Mouse (Mus musculus): ENCODE data around the gene Gas2. TPM values are rescaled to one million over a fixed set of nuclear protein-coding genes. Genes with fewer than 3 reads are reported as not detected.

The Gas2 gene
- 1.0 and 2.0 TPM in 2 replicates for polyA plus RNA-seq (2012; ENCODE audit: insufficient read depth, low replicate concordance)

DNA sequence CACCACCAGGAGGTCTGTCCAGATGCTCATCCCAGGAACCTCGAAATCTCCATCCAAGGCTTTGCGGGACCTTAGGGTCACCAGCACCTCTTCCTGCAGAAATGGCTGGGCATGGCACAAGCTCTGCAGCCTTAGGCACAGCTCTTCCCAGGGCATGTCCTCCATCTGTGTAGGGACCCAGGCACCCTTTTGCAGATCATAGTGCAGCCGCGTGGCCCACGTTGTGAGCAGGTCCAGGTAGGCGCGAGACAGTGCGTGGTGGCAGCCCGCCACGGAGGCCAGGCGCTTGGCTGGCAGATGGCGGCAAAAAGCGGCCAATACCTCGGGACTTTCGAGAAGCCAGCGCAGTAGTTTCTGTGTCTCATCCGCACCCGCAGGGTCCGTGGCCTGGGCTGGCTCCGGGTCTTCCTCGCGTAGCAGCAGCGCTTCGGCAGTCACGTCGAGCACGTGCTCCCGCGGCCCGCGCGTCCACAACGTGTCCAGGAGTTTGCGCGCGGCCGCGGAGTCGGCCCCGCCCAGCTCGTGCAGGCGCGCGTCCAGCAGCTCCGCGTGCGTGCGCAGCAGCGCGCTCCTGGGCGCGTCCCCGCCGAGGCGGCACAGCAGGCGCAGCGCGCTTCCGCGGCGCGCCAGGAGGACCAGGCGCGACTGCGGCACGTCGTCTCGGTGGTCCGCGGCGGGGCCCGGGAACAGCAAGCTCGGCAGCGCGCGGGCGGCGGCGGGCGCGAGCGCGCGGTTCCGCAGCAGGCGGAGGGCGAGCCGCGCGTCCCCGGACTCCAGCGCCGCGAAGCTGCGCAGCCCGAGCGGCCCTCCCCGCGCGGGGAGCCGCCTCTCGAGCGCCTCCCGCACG is at the start of gene Gas2:
Gene Gas2 (plus strand): TSS at position 766 of the 847 bp plus-strand sequence.
- peak within 1 kb of the TSS; percentile 98 for H3K4me3 ChIP-seq (replicated peaks)
- TF ChIP-seq GATA1 (IDR thresholded peaks at IDR 0.05; ENCODE audit: borderline replicate concordance, low read length) (no peak), FLI1 (IDR thresholded peaks at IDR 0.05; ENCODE audit: low read length) (no peak)
- H3K9me3 ChIP-seq: no peaks in the 10 kb centered on the region
- peaks cover 32% of the 10 kb centered on the region for H3K4me1 ChIP-seq
- peaks cover 41% of the 10 kb centered on the region for H3K36me3 ChIP-seq (replicated peaks; ENCODE audit: low read length)
- no peaks in the 10 kb centered on the region for H3K27me3 ChIP-seq (replicated peaks)

- TF ChIP-seq GATA1 (IDR thresholded peaks at IDR 0.05; ENCODE audit: borderline replicate concordance, low read length): no peak
- TF ChIP-seq FLI1 (IDR thresholded peaks at IDR 0.05; ENCODE audit: low read length): no peak
- Histone ChIP-seq H3K4me3 (replicated peaks) (no peak overlapping the region), H3K9me3 (no peaks in the 10 kb centered on the region), H3K36me3 (replicated peaks; ENCODE audit: low read length) (no peaks in the 10 kb centered on the region), H3K4me1 (no peaks in the 10 kb centered on the region), H3K27me3 (replicated peaks) (no peaks in the 10 kb centered on the region)
Measured at GRCm38 (mm10) chr7:51815473-51816282, 46.1 kb upstream of the Gas2 start.

DNA sequence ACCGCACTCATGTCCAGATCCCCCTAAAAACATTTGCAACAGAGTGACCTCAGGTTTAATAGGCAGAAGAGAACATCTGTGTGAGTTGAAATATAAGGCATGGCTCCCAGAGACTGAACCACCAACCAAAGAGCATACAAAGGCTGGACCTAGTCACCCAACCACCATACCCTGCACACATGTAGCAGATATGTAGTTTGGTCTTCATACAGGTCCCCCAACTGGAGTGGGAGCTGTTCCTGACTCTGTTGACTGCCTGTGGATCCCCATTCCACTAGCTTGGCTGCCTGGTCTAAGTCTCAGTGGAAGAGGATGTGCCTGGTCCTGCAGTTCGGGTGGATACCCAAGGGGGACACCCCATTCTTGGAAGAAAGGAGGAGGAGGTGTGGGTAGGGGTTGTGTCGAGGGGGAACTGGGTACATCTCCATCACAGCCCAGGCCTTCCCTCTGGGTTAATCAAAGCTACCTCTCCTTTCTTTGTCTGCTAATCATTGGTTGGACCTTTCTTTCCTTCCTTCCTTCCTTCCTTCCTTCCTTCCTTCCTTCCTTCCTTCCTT is 45.5 kb upstream of the Gas2 start:
- H3K4me3 ChIP-seq (replicated peaks): no peak overlapping the region
- H3K9me3 ChIP-seq: no peaks in the 10 kb centered on the region
- TF ChIP-seq FLI1 (IDR thresholded peaks at IDR 0.05; ENCODE audit: low read length) (no peak), GATA1 (IDR thresholded peaks at IDR 0.05; ENCODE audit: borderline replicate concordance, low read length) (no peak)
- no peaks in the 10 kb centered on the region for H3K4me1 ChIP-seq
- H3K27me3 ChIP-seq (replicated peaks): no peaks in the 10 kb centered on the region
- H3K36me3 ChIP-seq (replicated peaks; ENCODE audit: low read length): no peaks in the 10 kb centered on the region

DNA sequence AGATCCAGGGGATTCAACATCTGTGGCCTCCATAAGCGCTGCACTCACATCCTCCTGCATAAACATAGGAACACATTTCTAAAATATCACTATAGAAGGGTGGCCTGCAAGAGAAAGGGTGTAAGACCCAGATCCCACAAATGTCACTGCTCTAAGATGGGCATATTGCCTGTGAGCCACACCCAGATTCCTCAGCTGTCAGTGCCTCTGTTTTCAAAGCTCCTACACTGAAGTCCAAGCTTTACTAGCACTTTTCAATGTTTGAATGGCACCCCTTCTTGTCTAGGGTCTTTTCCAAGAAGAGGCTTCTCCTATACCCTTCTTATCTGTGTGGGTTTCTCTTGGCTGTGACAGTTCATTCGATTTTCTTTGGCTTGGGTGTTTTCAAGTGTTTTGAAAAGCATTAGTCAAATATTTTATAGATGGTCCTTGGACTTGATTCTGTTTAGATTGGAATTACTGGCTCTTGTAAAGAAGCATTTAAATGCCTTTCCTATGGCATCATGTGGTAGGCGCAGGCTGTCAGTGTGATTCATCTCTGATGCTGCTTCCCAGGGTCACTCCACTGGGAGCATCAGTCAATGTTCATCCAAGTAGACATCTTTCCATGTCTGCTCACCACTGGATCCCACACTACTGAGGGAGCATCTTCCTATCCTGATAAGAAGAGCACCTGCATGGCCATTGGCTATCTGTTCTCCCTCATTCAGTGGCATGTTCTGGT is 43.4 kb upstream of the Gas2 start:
- Histone ChIP-seq H3K27me3 (replicated peaks) (no peaks in the 10 kb centered on the region), H3K9me3 (no peaks in the 10 kb centered on the region), H3K36me3 (replicated peaks; ENCODE audit: low read length) (no peaks in the 10 kb centered on the region), H3K4me1 (no peaks in the 10 kb centered on the region), H3K4me3 (replicated peaks) (no peak overlapping the region)
- TF ChIP-seq GATA1 (IDR thresholded peaks at IDR 0.05; ENCODE audit: borderline replicate concordance, low read length) (no peak), FLI1 (IDR thresholded peaks at IDR 0.05; ENCODE audit: low read length) (no peak)

DNA sequence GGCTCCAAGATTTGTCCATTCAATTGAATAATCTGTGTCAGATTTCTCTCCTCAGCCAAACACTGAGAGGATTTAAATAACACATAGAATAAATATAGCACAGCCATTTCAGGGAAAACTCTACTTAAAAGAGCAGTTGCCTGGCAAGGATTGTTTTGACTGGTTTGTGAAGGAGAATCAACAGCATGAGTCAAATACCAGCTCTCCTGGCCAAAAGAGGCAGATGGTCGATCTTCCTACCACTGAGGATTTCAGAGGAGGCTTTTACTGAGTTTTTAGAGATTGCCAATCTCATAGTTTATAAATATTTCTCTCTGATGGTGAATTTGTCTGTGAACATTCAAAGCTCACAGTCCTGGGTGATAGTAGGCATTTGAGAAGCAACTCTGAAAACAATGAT is 41.9 kb upstream of the Gas2 start:
- TF ChIP-seq FLI1 (IDR thresholded peaks at IDR 0.05; ENCODE audit: low read length): no peak
- no peak for TF ChIP-seq GATA1 (IDR thresholded peaks at IDR 0.05; ENCODE audit: borderline replicate concordance, low read length)
- no peak overlapping the region for H3K4me3 ChIP-seq (replicated peaks)
- H3K36me3 ChIP-seq (replicated peaks; ENCODE audit: low read length): no peaks in the 10 kb centered on the region
- H3K27me3 ChIP-seq (replicated peaks): no peaks in the 10 kb centered on the region
- no peaks in the 10 kb centered on the region for H3K9me3 ChIP-seq
- H3K4me1 ChIP-seq: no peaks in the 10 kb centered on the region; the same call in 1 of the 2 replicates

DNA sequence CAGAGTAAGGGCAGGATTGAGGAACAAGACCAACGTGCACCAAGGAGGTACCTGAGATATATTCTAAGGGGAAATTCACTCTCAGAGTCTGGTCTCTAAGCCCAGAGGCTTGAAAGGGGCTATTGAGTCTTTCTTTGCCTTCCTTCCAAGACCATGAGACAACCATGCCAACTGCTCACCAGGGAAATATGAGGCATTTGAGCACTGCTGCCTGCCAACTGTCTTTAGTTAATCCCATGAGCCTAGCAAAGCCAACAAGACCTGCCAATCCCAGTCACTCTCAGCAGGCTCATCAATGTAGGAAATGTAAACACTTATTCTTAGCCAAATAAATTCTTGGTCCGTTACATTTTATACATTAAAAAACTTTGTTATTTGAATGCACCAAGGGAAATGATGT is 40.3 kb upstream of the Gas2 start:
- no peaks in the 10 kb centered on the region; the same call in 1 of the 2 replicates for H3K4me1 ChIP-seq
- no peaks in the 10 kb centered on the region for H3K9me3 ChIP-seq
- H3K4me3 ChIP-seq (replicated peaks): no peak overlapping the region
- no peaks in the 10 kb centered on the region for H3K36me3 ChIP-seq (replicated peaks; ENCODE audit: low read length)
- H3K27me3 ChIP-seq (replicated peaks): no peaks in the 10 kb centered on the region
- TF ChIP-seq FLI1 (IDR thresholded peaks at IDR 0.05; ENCODE audit: low read length) (no peak), GATA1 (IDR thresholded peaks at IDR 0.05; ENCODE audit: borderline replicate concordance, low read length) (no peak)

DNA sequence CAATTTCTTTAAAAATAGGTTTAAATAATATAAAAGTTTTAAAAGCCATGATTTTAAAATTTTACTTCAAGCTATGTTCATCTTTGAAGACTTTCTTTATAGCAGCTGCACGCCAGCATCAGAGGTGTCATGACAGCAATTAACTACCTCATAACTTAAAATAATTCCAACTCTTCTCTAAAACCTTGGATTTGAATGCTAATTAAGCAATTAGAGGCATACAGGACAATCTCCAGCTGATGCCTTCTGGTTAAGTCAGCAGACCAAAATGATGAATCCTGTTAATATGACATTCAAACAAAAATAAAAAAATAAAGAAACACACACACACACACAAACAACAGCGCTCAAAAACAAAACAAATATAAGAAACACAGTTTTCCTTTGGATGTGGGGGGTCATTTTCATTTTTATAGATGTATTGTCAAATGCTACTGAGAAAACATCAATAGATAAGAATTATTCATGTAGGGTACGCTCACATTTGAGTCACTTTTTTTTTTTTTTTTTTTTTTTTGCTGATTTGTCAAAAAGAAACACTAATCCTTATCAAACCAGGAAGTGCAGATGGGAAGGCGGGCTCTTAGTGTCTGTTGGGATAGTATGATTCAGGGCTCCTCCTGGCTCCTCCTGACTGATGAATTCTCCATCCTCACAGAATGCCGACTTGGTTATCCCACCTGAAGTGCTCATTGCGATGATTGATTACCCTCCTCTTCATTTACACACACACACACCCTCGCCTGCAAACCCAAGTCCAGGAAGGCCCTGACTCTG is 38.1 kb upstream of the Gas2 start:
- Histone ChIP-seq H3K4me3 (replicated peaks) (no peak overlapping the region), H3K9me3 (no peaks in the 10 kb centered on the region), H3K27me3 (replicated peaks) (no peaks in the 10 kb centered on the region), H3K4me1 (no peaks in the 10 kb centered on the region; the same call in 1 of the 2 replicates), H3K36me3 (replicated peaks; ENCODE audit: low read length) (no peaks in the 10 kb centered on the region)
- TF ChIP-seq GATA1 (IDR thresholded peaks at IDR 0.05; ENCODE audit: borderline replicate concordance, low read length) (no peak), FLI1 (IDR thresholded peaks at IDR 0.05; ENCODE audit: low read length) (no peak)

- Histone ChIP-seq H3K4me3 (replicated peaks) (no peak overlapping the region), H3K27me3 (replicated peaks) (no peaks in the 10 kb centered on the region), H3K4me1 (no peaks in the 10 kb centered on the region), H3K9me3 (no peaks in the 10 kb centered on the region), H3K36me3 (replicated peaks; ENCODE audit: low read length) (no peaks in the 10 kb centered on the region)
- TF ChIP-seq FLI1 (IDR thresholded peaks at IDR 0.05; ENCODE audit: low read length) (no peak), GATA1 (IDR thresholded peaks at IDR 0.05; ENCODE audit: borderline replicate concordance, low read length) (no peak)
Measured at GRCm38 (mm10) chr7:51831917-51832316, 29.9 kb upstream of the Gas2 start.
